Mouse (Mus musculus) myocyte (in vitro differentiated cells): ENCODE measurements around the gene Mfsd11. TPM values are rescaled to one million over a fixed set of nuclear protein-coding genes. Genes with fewer than 3 reads are reported as not detected.

ENCODE experiments used
- H3K27me3 ChIP-seq: one replicate; pipeline ENCODE4 v1.6.1; 2011; ENCODE audit not compliant: control insufficient read depth, insufficient read depth, insufficient read length
- H3K36me3 ChIP-seq: one replicate; pipeline ENCODE4 v1.6.1; 2011; ENCODE audit not compliant: control insufficient read depth, insufficient read depth
- H3K4me2 ChIP-seq: one replicate; pipeline ENCODE4 v1.6.1; 2011; ENCODE audit warnings: low read depth, control low read depth
- H3K4me3 ChIP-seq: one replicate; pipeline ENCODE4 v1.5.1; 2011; ENCODE audit warnings: mild to moderate bottlenecking, control low read depth, moderate library complexity
- H3K79me2 ChIP-seq: one replicate; pipeline ENCODE4 v1.6.1; 2011; ENCODE audit not compliant: control insufficient read depth, insufficient read depth
- H3ac ChIP-seq: one replicate; pipeline ENCODE4 v1.6.1; 2011; ENCODE audit not compliant: control insufficient read depth, insufficient read length
- CEBPB ChIP-seq: IDR thresholded peaks from 2 replicates; pipeline ENCODE4 v1.6.1; 2011; ENCODE audit warnings: mild to moderate bottlenecking, moderate library complexity; ENCODE audit not compliant: poor library complexity, insufficient read depth, severe bottlenecking
- E2F4 ChIP-seq: IDR thresholded peaks from one replicate; pipeline ENCODE4 v1.6.1; 2011; ENCODE audit warnings: mild to moderate bottlenecking, control low read depth, moderate library complexity; ENCODE audit not compliant: insufficient read depth
- MAX ChIP-seq: IDR thresholded peaks from one replicate; pipeline ENCODE4 v1.6.1; 2011; ENCODE audit warnings: low read depth, mild to moderate bottlenecking, control low read depth
- MYOD1 ChIP-seq, 3 experiments: IDR thresholded peaks; one replicate each; pipeline ENCODE4 v1.6.1; 2011; ENCODE audit warnings: control low read depth in 2 of 3, low read depth in 2 of 3, mild to moderate bottlenecking in 2 of 3, moderate library complexity in 1 of 3; ENCODE audit not compliant: insufficient read length in 2 of 3, control insufficient read depth in 1 of 3
- MYOG ChIP-seq, 3 experiments: IDR thresholded peaks; one replicate each; pipeline ENCODE4 v1.6.1; 2011; ENCODE audit warnings: control low read depth in 2 of 3, low read depth in 2 of 3, mild to moderate bottlenecking in 2 of 3; ENCODE audit not compliant: insufficient read length in 2 of 3, control insufficient read depth in 1 of 3, insufficient read depth in 1 of 3
- POLR2A ChIP-seq: IDR thresholded peaks from one replicate; pipeline ENCODE4 v1.6.1; 2011; ENCODE audit warnings: low read depth, mild to moderate bottlenecking, control low read depth, moderate library complexity; ENCODE audit not compliant: insufficient read length
- POLR2AphosphoS2 ChIP-seq: IDR thresholded peaks from one replicate; pipeline ENCODE4 v1.6.1; 2011; ENCODE audit warnings: low read depth, control low read depth; ENCODE audit not compliant: insufficient read length
- REST ChIP-seq: IDR thresholded peaks from one replicate; pipeline ENCODE4 v1.6.1; 2011; ENCODE audit warnings: mild to moderate bottlenecking, control low read depth, moderate library complexity; ENCODE audit not compliant: insufficient read depth, insufficient read length
- SRF ChIP-seq: IDR thresholded peaks from one replicate; pipeline ENCODE4 v1.6.1; 2011; ENCODE audit warnings: low read depth; ENCODE audit not compliant: control insufficient read depth, insufficient read length
- TCF12 ChIP-seq: IDR thresholded peaks from one replicate; pipeline ENCODE4 v1.6.1; 2011; ENCODE audit warnings: mild to moderate bottlenecking, control low read depth; ENCODE audit not compliant: poor library complexity, insufficient read depth, severe bottlenecking
- TCF3 ChIP-seq: IDR thresholded peaks from one replicate; pipeline ENCODE4 v1.6.1; 2011; ENCODE audit warnings: low read depth, control low read depth; ENCODE audit not compliant: insufficient read length
- USF1 ChIP-seq: IDR thresholded peaks from one replicate; pipeline ENCODE4 v1.6.1; 2011; ENCODE audit warnings: low read depth, mild to moderate bottlenecking, control low read depth, moderate library complexity
- polyA plus RNA-seq: library from polyadenylated mRNA; unstranded; fragments of >200 nt; fragmentation: generic; extraction: Trizol; gene quantifications from one replicate; pipeline ENCODE4 v1.2.1, GENCODE M21; 2012; ENCODE audit warnings: missing spikeins

Gene Mfsd11
- polyA plus RNA-seq, 1 experiment = 40.0 TPM

- H3K79me2 ChIP-seq = peaks cover 68% of the 10 kb centered on the region
- H3K4me2 ChIP-seq = peak overlapping the region; percentile 73
- TF ChIP-seq TCF12 (no peak), USF1 (no peak), REST (no peak), MYOG (IDR thresholded peaks at IDR 0.05; ENCODE audit: control insufficient read depth in 1 of 3, insufficient read depth in 1 of 3, insufficient read length in 2 of 3, low read depth in 2 of 3) (no peak), POLR2AphosphoS2 (no peak), POLR2A (no peak), CEBPB (no peak), TCF3 (no peak), E2F4 (no peak), SRF (no peak), MYOD1 (IDR thresholded peaks at IDR 0.05; ENCODE audit: control insufficient read depth in 1 of 3, insufficient read length in 2 of 3, low read depth in 2 of 3) (no peak), MAX (no peak)
- no peaks in the 10 kb centered on the region for H3K36me3 ChIP-seq
- no peak overlapping the region for H3K4me3 ChIP-seq
- no peak overlapping the region for H3ac ChIP-seq
- H3K27me3 ChIP-seq = no peaks in the 10 kb centered on the region
Observed at GRCm38 (mm10) chr11:116817567-116817966, 34.7 kb upstream of the Mfsd11 start.

DNA sequence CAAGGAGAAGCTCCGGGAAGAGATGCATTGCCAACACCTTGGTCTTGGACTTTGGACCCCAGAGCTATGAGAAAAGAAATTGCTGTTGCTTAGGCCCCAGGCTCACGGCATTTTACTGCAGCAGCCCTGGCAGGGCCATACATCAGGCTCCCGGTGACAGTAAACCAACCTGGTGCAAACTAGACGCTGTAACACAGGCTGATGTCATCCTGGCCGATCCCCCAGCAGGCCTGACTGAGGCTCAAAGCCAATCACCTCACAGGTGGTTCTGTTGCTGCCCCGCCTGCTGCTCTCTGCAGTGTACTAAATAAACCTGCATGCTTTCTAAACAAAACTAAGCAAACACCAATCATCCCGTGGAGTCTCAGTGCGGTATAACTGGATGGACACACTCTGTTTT lies 33.5 kb upstream of the Mfsd11 start:
- H3ac ChIP-seq = no peak overlapping the region
- peaks cover 74% of the 10 kb centered on the region for H3K79me2 ChIP-seq
- TF ChIP-seq MAX (no peak), REST (no peak), USF1 (no peak), E2F4 (no peak), SRF (no peak), MYOD1 (IDR thresholded peaks at IDR 0.05; ENCODE audit: control insufficient read depth in 1 of 3, insufficient read length in 2 of 3, low read depth in 2 of 3) (no peak), CEBPB (no peak), POLR2A (no peak), MYOG (IDR thresholded peaks at IDR 0.05; ENCODE audit: control insufficient read depth in 1 of 3, insufficient read depth in 1 of 3, insufficient read length in 2 of 3, low read depth in 2 of 3) (no peak), TCF3 (no peak), TCF12 (no peak), POLR2AphosphoS2 (no peak)
- no peak overlapping the region for H3K4me2 ChIP-seq
- no peaks in the 10 kb centered on the region for H3K27me3 ChIP-seq
- H3K36me3 ChIP-seq = no peaks in the 10 kb centered on the region
- no peak overlapping the region for H3K4me3 ChIP-seq

DNA sequence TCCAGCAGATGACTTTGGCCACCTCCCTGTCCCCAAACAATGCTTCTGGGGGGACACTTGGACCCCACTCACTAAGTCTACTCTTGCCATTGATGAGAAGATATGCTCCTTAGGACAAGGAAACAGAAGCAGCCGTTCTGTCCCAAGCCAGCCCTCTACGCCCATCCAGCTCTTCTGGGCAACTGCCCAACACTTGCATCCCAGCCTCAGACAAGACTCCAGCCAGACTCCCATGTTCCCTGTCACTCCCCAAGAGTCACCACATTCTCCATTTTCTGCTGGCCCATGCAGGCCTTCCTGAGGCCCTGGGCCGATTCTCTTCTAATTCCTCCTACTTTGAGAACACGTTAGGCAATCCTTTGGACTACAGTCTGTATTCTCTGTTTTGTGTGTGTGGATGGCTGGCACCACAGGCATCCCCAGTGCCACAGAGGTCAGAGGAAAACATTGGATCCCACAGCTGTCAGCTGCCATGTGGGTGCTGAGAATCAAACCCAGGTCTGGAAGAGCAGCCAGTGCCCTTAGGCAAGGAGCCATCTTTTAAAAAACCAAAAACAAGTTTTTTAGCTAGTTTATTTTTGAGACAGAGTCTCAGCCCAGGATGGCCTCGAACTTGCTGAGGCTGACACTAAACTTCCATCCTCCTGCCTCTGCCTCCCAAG lies 32.2 kb upstream of the Mfsd11 start:
- no peaks in the 10 kb centered on the region for H3K27me3 ChIP-seq
- TF ChIP-seq MYOG (IDR thresholded peaks at IDR 0.05; ENCODE audit: control insufficient read depth in 1 of 3, insufficient read depth in 1 of 3, insufficient read length in 2 of 3, low read depth in 2 of 3) = peak; percentile 29 to 70 (median 53)
- no peak for TF ChIP-seq SRF
- peak; percentile 37 to 74 (median 66) for TF ChIP-seq MYOD1 (IDR thresholded peaks at IDR 0.05; ENCODE audit: control insufficient read depth in 1 of 3, insufficient read length in 2 of 3, low read depth in 2 of 3)
- TF ChIP-seq USF1 = no peak
- TF ChIP-seq TCF3 = no peak
- TF ChIP-seq TCF12 = peak; percentile 16
- no peak for TF ChIP-seq POLR2AphosphoS2

DNA sequence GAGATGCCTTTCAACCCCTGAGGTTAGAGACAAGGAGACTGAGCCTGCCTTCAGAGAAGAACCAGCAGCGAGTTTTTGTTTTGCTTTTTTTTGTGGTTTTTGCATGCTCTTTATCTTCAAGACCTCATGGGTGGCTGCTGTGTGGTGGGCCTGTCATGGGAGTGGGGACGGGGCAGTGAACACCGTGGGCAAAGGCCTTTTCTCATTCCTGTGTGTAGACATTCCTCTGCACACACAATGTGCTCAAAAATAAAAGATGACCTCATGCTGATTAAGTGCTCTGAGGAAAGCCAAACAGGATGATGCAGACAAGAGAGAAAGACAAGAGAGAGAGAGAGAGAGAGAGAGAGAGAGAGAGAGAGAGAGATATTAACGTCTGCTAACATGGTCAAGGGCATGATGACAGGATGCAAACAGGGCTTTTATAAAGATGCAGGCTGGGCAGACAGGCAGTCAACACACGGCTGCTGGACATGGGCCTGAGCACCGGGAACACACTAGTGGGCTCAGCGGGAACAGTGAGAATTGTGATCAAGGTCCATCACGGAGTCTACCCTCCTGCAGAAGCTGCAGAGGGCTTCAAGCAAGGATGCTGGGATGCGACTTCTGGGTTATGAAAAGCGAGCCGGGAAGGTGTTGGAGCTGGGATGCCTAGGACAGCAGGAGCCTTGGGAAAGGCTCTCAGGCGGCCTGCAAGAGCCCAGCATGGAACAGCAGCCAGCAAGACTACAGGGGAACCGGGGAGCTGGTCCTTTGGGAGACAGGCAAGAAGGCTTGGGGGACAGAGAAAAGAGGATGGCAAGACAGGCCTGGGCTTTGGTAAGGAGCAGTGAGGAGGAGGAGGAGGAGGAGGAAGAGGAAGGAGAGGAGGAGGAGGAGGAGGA lies 30.9 kb upstream of the Mfsd11 start:
- Histone ChIP-seq H3ac (no peak overlapping the region), H3K4me2 (peak overlapping the region; percentile 69), H3K4me3 (no peak overlapping the region), H3K27me3 (no peaks in the 10 kb centered on the region), H3K36me3 (no peaks in the 10 kb centered on the region), H3K79me2 (peaks cover 85% of the 10 kb centered on the region)
- TF ChIP-seq POLR2A (peak; percentile 13), MYOD1 (IDR thresholded peaks at IDR 0.05; ENCODE audit: control insufficient read depth in 1 of 3, insufficient read length in 2 of 3, low read depth in 2 of 3) (peak in 1 of 3 experiments; percentile 3), SRF (no peak), POLR2AphosphoS2 (no peak)

More for the DNA sequence above, 32.2 kb upstream of the Mfsd11 start:
- Histone ChIP-seq H3K4me2 (peak overlapping the region; percentile 69), H3K36me3 (no peaks in the 10 kb centered on the region), H3K4me3 (no peak overlapping the region), H3K79me2 (peaks cover 88% of the 10 kb centered on the region), H3ac (no peak overlapping the region)
